Mouse (Mus musculus): ENCODE measurements at regions not wholly inside any gene's neighbourhood (a gene's known extent, or its start where the extent isn't known, plus 50 kb on each side); places are given as distances from the start of the nearest gene placed in this dataset.

GRCm38 (mm10) chr15:52565449-52565851 is 1319.3 kb upstream of the Gm7489 start:
- DNase-seq (ENCODE audit: low read depth, low spot score): peak; percentile 11

- DNase-seq (ENCODE audit: low read depth, low spot score): peak; percentile 5
These were observed 1314.5 kb upstream of the Gm7489 start for GRCm38 (mm10) chr15:52570256-52570655.

GRCm38 (mm10) chr15:52577614-52578013 is 1307.1 kb upstream of the Gm7489 start:
- no peak for DNase-seq (ENCODE audit: low read depth, low spot score)

GRCm38 (mm10) chr15:52589391-52589790 is 1295.3 kb upstream of the Gm7489 start:
- no peak for DNase-seq (ENCODE audit: low read depth, low spot score)

GRCm38 (mm10) chr15:52599511-52599910 is 1285.2 kb upstream of the Gm7489 start:
- no peak for DNase-seq (ENCODE audit: low read depth, low spot score)

GRCm38 (mm10) chr15:52599957-52600356 is 1284.7 kb upstream of the Gm7489 start:
- no peak for DNase-seq (ENCODE audit: low read depth, low spot score)

GRCm38 (mm10) chr15:52639790-52640189 is 1244.9 kb upstream of the Gm7489 start:
- no peak for DNase-seq (ENCODE audit: low read depth, low spot score)

GRCm38 (mm10) chr15:52645961-52646360 is 1238.7 kb upstream of the Gm7489 start:
- no peak for DNase-seq (ENCODE audit: low read depth, low spot score)

- no peak for DNase-seq (ENCODE audit: low read depth, low spot score)
These were observed 1226.8 kb upstream of the Gm7489 start for GRCm38 (mm10) chr15:52657916-52658315.
